Mouse (Mus musculus): ENCODE data around the gene Srrm3.

DNA sequence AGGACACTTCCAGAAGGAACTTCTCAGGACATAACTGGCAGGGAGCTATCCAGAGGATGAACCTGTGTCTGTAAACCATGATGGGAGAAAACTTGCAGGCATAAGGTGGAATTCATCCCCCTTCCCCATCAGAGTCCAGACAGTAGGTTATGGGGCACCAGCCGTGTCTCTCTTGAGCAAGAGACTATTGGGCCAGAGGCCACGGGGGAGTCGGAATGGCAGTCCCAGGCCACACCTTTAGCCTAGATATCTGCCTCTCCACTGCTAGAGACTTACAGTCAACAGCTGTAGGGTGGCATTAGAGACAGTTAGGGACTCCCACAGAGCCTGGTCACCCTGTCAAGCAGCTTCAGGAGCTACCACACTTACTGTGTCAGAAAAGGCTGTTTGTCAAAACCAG lies 44.8 kb upstream of the Srrm3 start:
- no peak for TF ChIP-seq EP300 (IDR thresholded peaks at IDR 0.05; ENCODE audit: low read depth)
- TF ChIP-seq CTCF (IDR thresholded peaks at IDR 0.05; ENCODE audit: low read depth) = no peak
